Mouse (Mus musculus) spleen, adult 12 weeks (tissue): Measurements from ENCODE around the gene Zbtb20.

ENCODE experiments used
- DNase-seq: peaks from one replicate; pipeline ENCODE4 v3.0.0; 2022; ENCODE audit warnings: low spot score

Gene Zbtb20

GRCm38 (mm10) chr16:43302171-43302570 lies 426.5 kb downstream of the Zbtb20 start:
- no peak for DNase-seq

GRCm38 (mm10) chr16:43303245-43304197 lies 427.8 kb downstream of the Zbtb20 start:
- DNase-seq = no peak

- no peak for DNase-seq
These were observed 434.3 kb downstream of the Zbtb20 start for GRCm38 (mm10) chr16:43309968-43310431.

GRCm38 (mm10) chr16:43324009-43324408 lies 448.3 kb downstream of the Zbtb20 start:
- no peak for DNase-seq

DNA sequence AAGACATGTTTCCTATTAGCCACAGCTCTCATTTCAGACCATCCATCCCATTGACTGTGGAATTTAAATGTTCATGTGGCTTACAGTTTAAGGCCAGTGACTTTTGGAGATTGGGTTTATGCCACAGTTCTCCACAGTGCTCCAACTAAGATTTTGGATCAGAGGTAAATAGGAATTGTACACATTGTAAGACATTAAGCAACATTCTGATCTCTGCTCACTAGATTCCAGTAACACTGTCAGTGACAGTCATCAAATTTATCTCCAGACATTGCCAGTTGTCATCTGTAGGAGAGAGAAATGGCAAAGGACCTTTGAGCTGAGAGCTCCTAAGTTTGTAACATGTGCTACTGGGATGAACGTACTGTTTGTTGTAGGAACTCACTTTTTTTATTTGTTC lies 452.5 kb downstream of the Zbtb20 start:
- DNase-seq = no peak

GRCm38 (mm10) chr16:43330206-43330605 lies 454.5 kb downstream of the Zbtb20 start:
- no peak for DNase-seq

DNA sequence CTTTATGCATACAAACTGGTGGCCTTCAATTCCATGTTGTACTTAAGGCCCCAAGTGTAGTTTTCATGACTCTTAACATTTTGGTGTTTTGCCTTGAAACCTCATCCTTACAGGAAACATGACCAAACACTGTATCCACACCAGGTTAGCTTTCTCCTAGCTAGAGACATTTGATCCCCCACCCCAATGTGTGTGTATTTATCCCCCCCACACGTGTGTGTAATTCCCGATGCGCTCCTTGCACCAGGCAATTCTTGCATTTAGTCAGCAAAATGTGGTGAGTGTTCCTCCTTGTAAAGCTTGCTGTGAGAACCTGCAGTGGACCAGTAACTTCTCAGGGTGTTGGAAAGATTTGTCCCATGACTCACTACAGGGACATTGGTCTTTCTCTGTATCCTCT lies 455.8 kb downstream of the Zbtb20 start:
- no peak for DNase-seq

DNA sequence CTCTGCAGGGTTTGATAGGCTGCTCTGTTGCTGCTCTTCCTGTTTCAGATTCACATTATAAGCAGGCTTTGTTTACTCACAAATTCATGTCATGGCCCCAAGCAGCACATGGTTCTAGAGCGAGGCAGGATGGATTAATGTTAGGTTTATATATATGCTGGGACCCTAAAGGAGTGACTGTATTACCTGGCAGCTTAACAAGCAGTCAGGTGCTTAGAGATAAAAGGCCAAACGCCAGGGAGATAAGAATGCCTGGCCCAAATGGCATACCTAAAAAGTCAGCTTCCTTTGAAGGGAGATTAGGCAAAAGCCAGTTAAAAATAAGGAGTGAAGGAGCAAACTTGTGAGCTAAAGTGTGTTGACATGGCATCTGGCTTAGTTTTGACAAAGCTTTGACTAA lies 457.1 kb downstream of the Zbtb20 start:
- DNase-seq = no peak

GRCm38 (mm10) chr16:43333265-43333664 lies 457.6 kb downstream of the Zbtb20 start:
- DNase-seq = no peak

DNA sequence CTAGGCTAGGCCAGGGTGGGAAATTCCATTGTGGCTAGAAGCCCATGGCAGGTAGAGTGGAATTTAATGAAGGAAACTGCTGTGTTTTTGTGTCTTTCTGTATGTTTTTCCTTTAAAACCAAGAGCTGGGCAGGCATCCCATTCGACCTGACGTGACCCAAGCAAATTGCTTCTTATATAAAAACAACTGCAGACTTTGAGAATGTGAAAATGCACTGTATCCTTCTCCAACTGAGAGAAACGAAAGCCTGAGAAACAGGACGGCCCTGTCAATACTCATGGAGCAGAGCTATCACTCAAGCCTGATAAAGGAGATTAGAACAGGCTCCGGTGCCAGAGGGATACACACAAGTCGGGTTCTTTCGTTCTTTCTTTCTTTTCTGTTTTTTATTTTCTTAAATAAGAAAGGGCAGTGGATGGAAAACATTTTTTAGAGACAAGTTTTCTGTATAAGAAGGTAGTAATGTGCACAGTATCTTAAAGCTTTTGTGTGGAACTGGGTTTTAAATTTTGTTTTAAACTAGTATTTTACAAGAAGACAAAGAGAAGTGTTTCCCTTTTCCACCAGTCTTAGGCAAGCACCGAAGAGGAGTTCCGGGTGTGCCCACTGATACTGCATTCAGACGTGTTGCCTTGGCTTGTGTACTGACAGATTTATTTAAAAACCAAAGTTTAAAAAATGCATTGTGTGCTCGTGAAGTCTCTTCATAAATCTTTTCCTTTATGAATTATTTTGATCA lies 458.9 kb downstream of the Zbtb20 start:
- no peak for DNase-seq

DNA sequence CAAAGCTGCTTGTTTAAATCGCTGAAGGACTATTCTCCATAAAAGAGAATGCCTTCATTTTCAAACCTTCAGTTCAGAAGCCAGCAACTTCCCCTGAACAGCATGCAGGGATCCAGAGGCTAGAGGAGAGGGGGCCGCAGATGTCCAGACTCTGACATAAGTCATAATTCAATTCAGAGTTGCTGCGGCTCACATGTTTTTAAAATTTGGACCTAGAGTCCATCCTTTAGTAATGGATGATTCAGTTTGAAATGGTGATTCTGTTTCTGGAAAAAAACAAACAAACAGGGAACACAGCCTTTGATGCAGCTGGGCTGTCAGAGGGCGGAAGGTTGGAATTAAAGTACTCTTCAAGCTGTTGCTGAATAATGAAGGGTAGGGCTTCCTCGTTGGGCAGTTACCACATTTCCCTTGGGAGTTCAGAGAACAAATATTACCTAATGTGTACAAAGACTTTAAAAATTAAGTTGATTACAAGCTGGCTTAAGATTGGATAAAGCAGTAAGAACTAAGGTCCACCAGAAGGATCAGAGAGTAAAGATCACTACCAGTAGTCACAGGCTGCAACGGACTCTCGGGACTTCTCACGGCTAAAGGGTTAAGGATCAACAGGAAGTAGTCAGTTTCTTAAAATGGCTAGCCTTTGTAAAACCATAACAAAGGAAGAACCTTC lies 459.6 kb downstream of the Zbtb20 start:
- DNase-seq = no peak

DNA sequence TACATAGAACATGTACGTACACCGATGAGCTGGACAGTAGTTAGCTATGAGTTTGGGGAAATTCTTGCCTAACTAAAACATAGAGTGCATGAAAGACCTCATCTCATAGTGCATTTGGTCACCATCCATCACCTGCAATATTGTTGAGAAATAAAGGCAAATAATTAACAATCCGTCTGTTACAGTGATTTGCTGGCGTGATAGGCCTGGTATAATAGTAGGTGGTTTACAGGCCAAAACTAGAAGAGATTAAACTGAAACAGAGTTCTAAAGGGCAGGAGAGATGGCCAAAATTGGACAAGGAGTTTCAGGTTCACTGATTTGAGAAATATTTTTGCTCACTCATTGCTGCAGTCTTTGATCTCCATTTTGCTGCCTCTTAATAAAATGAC lies 460.1 kb downstream of the Zbtb20 start:
- DNase-seq = no peak

DNA sequence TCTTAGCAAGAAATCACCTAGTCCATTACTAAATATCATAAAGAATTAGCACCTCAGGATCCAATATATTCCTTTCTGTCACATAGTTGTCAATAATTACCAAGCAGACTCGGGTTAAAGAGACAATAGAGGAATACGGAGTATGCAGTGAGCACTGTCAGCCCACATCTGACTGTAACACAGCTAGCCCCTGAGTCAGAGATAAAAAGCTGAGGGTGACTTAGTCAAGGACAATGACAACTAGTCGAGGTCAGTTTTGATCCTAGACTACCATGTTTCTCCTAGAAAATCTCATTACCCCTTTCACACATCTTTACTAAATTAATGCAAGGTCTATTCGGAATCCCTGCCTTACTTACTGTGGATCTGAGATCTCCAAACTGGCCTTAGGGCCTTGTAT lies 465.0 kb downstream of the Zbtb20 start:
- no peak for DNase-seq

DNA sequence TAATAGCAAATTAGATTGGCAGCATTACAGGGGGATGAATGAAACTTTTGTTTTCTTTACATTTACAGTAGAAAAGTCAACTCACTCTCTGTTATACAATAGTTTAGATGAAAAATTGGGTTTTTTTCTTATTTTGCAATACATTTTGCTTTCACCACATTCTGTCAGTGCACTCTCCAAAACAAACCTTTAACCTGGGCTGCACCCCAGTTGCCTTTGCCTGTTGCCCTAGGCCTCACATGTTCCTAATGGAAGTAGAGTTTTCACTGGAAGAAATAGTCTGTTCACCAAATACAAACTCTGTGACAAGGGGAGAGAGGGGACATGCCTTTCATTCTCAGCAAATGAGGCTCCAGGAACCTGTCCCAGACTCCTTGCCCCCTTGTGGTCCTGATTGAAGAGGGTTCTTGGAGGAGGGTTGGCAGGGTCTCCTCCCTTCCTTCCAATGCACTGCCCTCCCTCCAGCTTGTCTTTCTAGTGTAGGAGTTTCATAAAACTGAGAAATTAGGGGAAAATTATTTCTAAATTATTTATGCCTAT lies 466.3 kb downstream of the Zbtb20 start:
- DNase-seq = no peak

- DNase-seq = no peak
These were observed 470.4 kb downstream of the Zbtb20 start for GRCm38 (mm10) chr16:43346094-43346493.

GRCm38 (mm10) chr16:43355776-43356645 lies 480.3 kb downstream of the Zbtb20 start:
- no peak for DNase-seq

DNA sequence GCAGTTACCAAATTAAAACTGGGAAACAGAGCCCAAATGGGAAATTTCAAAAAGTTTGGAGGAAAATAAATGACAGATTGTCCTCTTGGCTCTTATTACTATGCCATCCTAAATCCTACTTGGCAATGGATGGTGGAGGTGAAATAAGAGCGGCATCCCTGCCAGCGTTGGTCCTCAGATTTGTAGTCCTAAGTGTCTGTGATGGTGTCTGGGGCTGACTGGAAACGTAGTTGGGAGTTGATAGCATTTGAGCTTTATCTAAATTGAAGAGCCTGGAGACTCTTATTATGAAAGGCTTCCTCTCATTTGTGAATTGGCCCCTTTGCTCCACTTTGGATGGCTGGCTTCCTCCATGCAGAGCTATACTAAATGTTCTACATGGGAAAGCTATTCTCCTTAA lies 483.9 kb downstream of the Zbtb20 start:
- no peak for DNase-seq

DNA sequence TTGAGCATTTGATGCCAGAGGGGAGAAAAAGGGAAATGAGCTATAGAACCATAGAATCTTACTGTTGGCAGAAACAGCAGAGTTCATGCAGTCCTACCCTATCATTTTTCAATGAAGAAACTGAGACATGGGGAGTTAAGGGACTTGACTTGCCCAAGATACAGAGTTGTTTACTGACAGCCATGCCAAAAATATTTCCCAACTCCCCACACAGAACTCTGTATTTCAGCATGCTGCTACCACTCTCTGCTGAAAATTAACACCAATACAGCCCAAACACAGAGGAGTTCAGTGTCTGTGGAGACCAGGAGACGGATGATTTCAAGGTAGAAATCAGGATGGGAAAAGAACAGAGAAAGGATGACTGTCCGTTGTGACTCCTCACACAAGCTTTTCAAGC lies 484.4 kb downstream of the Zbtb20 start:
- DNase-seq = no peak

- DNase-seq = no peak
These were observed 485.3 kb downstream of the Zbtb20 start for GRCm38 (mm10) chr16:43360838-43361480.

DNA sequence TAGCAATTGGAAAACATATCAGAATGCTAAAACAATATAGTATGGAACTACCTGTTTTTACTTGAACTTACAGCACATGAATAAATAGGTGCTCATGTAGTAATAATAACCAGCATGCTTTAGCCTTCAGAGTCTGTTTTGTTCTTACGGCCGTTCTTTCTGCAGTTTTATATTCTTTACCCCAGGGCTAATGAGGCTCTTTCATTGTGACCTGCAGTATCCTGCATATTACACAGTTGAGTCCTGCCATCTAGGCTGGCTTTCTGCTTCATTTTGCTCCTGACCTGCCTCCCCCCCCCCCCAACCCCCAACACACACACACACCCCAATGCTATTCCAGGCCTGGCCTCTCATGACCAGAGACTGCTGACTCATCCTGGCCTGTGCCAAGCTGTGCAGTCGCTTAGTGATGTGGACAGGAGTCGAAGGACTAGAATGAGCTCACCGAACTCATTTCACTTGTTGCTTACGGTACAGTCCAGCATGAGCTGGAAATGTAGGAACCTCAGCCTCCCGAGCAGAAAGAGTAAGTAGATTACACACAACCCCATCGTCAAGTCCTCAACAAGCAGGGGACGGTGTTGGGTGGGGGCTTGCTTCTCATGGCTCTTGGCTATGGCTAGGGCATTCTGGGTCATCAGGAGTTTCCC lies 487.1 kb downstream of the Zbtb20 start:
- no peak for DNase-seq
